In genomic region chr5:143976726-143977431, GRCm38 (mm10) we compare ENCODE assay signal across 18 mouse cellular contexts. TPM values are rescaled to one million over a fixed set of nuclear protein-coding genes. Genes with fewer than 3 reads are reported as not detected.
DNase-seq lines count a peak whose midpoint lies in the region; ATAC-seq and TF ChIP-seq lines count a peak whose summit lies in the region.
"Had no signal": no experiment of that assay in that cellular context is flagged by ENCODE, and none has a peak within 500 bp of the region (broad histone marks: within the 10 kb centered on the region; RNA-seq: fewer than 3 reads in every experiment).

No protein-coding gene starts in this region.

- H3K9me3 ChIP-seq in hindbrain, embryonic 13.5 days = no peaks in the 10 kb centered on the region
- H3K9me3 ChIP-seq in hindbrain, embryonic 11.5 days (ENCODE audit: control insufficient read depth, low read length) = no peaks in the 10 kb centered on the region
- no peaks in the 10 kb centered on the region for H3K9me3 ChIP-seq in liver, embryonic 14.5 days (ENCODE audit: control insufficient read depth, low read length)
- H3K9me3 ChIP-seq in forebrain, embryonic 16.5 days (ENCODE audit: control insufficient read depth, low read length) = no peaks in the 10 kb centered on the region
- H3K9me3 ChIP-seq: embryonic facial prominence, embryonic 15.5 days; forebrain, embryonic 15.5 days; G1E had no signal

- no peaks in the 10 kb centered on the region for H3K27me3 ChIP-seq in hindbrain, embryonic 13.5 days
- H3K27me3 ChIP-seq in hindbrain, embryonic 11.5 days (ENCODE audit: control insufficient read depth, insufficient read depth, low read length) = no peaks in the 10 kb centered on the region
- H3K27me3 ChIP-seq in liver, embryonic 14.5 days (ENCODE audit: control insufficient read depth, insufficient read depth, low read length) = no peaks in the 10 kb centered on the region
- no peaks in the 10 kb centered on the region for H3K27me3 ChIP-seq in forebrain, embryonic 16.5 days (replicated peaks; ENCODE audit: control insufficient read depth, insufficient read depth, low read length)
- H3K27me3 ChIP-seq: embryonic facial prominence, embryonic 15.5 days; forebrain, embryonic 15.5 days had no signal

- H3K4me1 ChIP-seq in hindbrain, embryonic 13.5 days (replicated peaks) = peaks cover 4% of the 10 kb centered on the region; the same call in 1 of the 2 replicates
- no peaks in the 10 kb centered on the region for H3K4me1 ChIP-seq in hindbrain, embryonic 11.5 days (replicated peaks; ENCODE audit: control insufficient read depth, insufficient read depth, low read length)
- H3K4me1 ChIP-seq in liver, embryonic 14.5 days (replicated peaks; ENCODE audit: control insufficient read depth in 2 of 2, insufficient read depth in 2 of 2, low read length in 1 of 2) = peaks cover 42 to 52% of the 10 kb centered on the region in 2 experiments
- H3K4me1 ChIP-seq in forebrain, embryonic 16.5 days (replicated peaks; ENCODE audit: control insufficient read depth, insufficient read depth, low read length) = peaks cover 3% of the 10 kb centered on the region
- H3K4me1 ChIP-seq in lung, adult 2 months (ENCODE audit: control insufficient read depth, insufficient read depth, low read length) = no peaks in the 10 kb centered on the region; the same call in 1 of the 2 replicates
- H3K4me1 ChIP-seq: embryonic facial prominence, embryonic 15.5 days had no signal

- no peak overlapping the region for H3K4me3 ChIP-seq in hindbrain, embryonic 13.5 days
- H3K4me3 ChIP-seq in hindbrain, embryonic 11.5 days (ENCODE audit: low read depth, low read length) = no peak overlapping the region
- no peak overlapping the region for H3K4me3 ChIP-seq in liver, embryonic 14.5 days (ENCODE audit: insufficient read depth in 1 of 2, low read depth in 2 of 2, low read length in 2 of 2)
- H3K4me3 ChIP-seq in forebrain, embryonic 16.5 days (replicated peaks; ENCODE audit: low read length) = no peak overlapping the region
- no peak overlapping the region for H3K4me3 ChIP-seq in lung, adult 2 months (replicated peaks; ENCODE audit: extremely low read depth, low read depth, low read length)
- H3K4me3 ChIP-seq: embryonic facial prominence, embryonic 15.5 days; forebrain, embryonic 15.5 days had no signal

- no peak for TF ChIP-seq POLR2A in lung, adult 2 months (IDR thresholded peaks at IDR 0.05; ENCODE audit: borderline replicate concordance, extremely low read depth, low read depth, low read length)

- H3K4me2 ChIP-seq in hindbrain, embryonic 13.5 days = no peak overlapping the region
- no peak overlapping the region for H3K4me2 ChIP-seq in hindbrain, embryonic 11.5 days (replicated peaks; ENCODE audit: low read depth, low read length)
- peak overlapping the region; percentile 53 for H3K4me2 ChIP-seq in liver, embryonic 14.5 days (ENCODE audit: low read depth)
- H3K4me2 ChIP-seq in forebrain, embryonic 16.5 days (ENCODE audit: low read length) = no peak overlapping the region
- H3K4me2 ChIP-seq: embryonic facial prominence, embryonic 15.5 days; forebrain, embryonic 15.5 days had no signal

- H3K36me3 ChIP-seq in hindbrain, embryonic 13.5 days = no peaks in the 10 kb centered on the region
- no peaks in the 10 kb centered on the region for H3K36me3 ChIP-seq in hindbrain, embryonic 11.5 days (ENCODE audit: control insufficient read depth, insufficient read depth, low read length)
- no peaks in the 10 kb centered on the region for H3K36me3 ChIP-seq in liver, embryonic 14.5 days (replicated peaks; ENCODE audit: control insufficient read depth, insufficient read depth, low read depth)
- H3K36me3 ChIP-seq in forebrain, embryonic 16.5 days (ENCODE audit: control insufficient read depth, insufficient read depth) = no peaks in the 10 kb centered on the region
- H3K36me3 ChIP-seq: embryonic facial prominence, embryonic 15.5 days; forebrain, embryonic 15.5 days had no signal

- TF ChIP-seq CTCF in liver, embryonic 14.5 days (IDR thresholded peaks at IDR 0.05; ENCODE audit: low read depth) = no peak
- no peak for TF ChIP-seq CTCF in lung, adult 2 months (IDR thresholded peaks at IDR 0.05; ENCODE audit: insufficient read depth, low read length)

- no peak for DNase-seq in hindbrain, embryonic 11.5 days (ENCODE audit: low spot score)
- peak; percentile 83 for DNase-seq in liver, embryonic 14.5 days (ENCODE audit: low read depth in 3 of 3, low spot score in 3 of 3)
- DNase-seq in spleen, postnatal 14 days (ENCODE audit: low spot score in 2 of 2) = peak; percentile 40 to 54
- DNase-seq in lung, adult 2 months = no peak
- DNase-seq in urinary bladder, adult 18-20 months (ENCODE audit: low spot score in 2 of 2) = no peak
- DNase-seq: cerebellum, adult 2 months; gastrocnemius, postnatal 25 days; lung, adult 18-20 months had no signal

- no peak; the same call in 1 of the 2 replicates for TF ChIP-seq EP300 in liver, embryonic 14.5 days (IDR thresholded peaks at IDR 0.05; ENCODE audit: low read depth)

- ATAC-seq in hindbrain, embryonic 13.5 days (ENCODE audit: low FRiP score) = no peak
- ATAC-seq in hindbrain, embryonic 11.5 days (ENCODE audit: low FRiP score) = no peak
- peak; percentile 89 for ATAC-seq in erythroblast, adult 5-6 weeks (replicated peaks; ENCODE audit: low FRiP score, poor library complexity, severe bottlenecking)
- peak; percentile 90 for ATAC-seq in liver, embryonic 14.5 days (ENCODE audit: insufficient read depth)
- ATAC-seq in forebrain, embryonic 16.5 days = no peak
- ATAC-seq: forebrain, embryonic 15.5 days; hindbrain, embryonic 16.5 days had no signal

- H3K27ac ChIP-seq in hindbrain, embryonic 13.5 days = no peak overlapping the region
- H3K27ac ChIP-seq in hindbrain, embryonic 11.5 days (ENCODE audit: low read depth, low read length) = no peak overlapping the region
- peak overlapping the region; percentile 81 for H3K27ac ChIP-seq in liver, embryonic 14.5 days
- no peak overlapping the region for H3K27ac ChIP-seq in forebrain, embryonic 16.5 days (ENCODE audit: low read length)
- H3K27ac ChIP-seq: embryonic facial prominence, embryonic 15.5 days; forebrain, embryonic 15.5 days; kidney, postnatal 0 days had no signal

- H3K9ac ChIP-seq in hindbrain, embryonic 13.5 days = 0 out of 2 replicates have a peak overlapping the region, but pooled peaks have one; percentile 5
- no peak overlapping the region for H3K9ac ChIP-seq in hindbrain, embryonic 11.5 days (ENCODE audit: low read depth, low read length)
- peak overlapping the region; percentile 44 for H3K9ac ChIP-seq in liver, embryonic 14.5 days (replicated peaks)
- no peak overlapping the region for H3K9ac ChIP-seq in forebrain, embryonic 16.5 days (replicated peaks; ENCODE audit: low read depth, low read length)
- H3K9ac ChIP-seq: embryonic facial prominence, embryonic 15.5 days; forebrain, embryonic 15.5 days had no signal

- WGBS in hindbrain, embryonic 13.5 days = 87% methylated on average over 16 of the region's 16 CpGs
- 80% methylated on average over 16 of the region's 16 CpGs for WGBS in hindbrain, embryonic 11.5 days
- WGBS in liver, embryonic 14.5 days (ENCODE audit: insufficient replicate concordance) = 49% methylated on average over 16 of the region's 16 CpGs
- WGBS in forebrain, embryonic 16.5 days = 85% methylated on average over 16 of the region's 16 CpGs
- 57% methylated on average over 16 of the region's 16 CpGs for WGBS in lung, adult 2 months

RNA-seq across cellular contexts. Expression of gene Ccz1, which starts 37.8 kb away (rescaled TPM):
- polyA plus RNA-seq in hindbrain, embryonic 13.5 days (2015; fragmentation: Nextera tagmentation; extraction: Ambion mirVana) = 80.9 and 88.5 TPM in 2 replicates
- 118 and 121 TPM in 2 replicates for polyA plus RNA-seq in hindbrain, embryonic 11.5 days (2014; fragmentation: Nextera tagmentation; extraction: Ambion mirVana)
- 24.9 and 37.7 TPM in 2 replicates for total RNA-seq in erythroblast, adult 5-6 weeks (2015; ENCODE audit: low replicate concordance)
- 25.3 and 38.5 TPM in 2 replicates for total RNA-seq in erythroblast, adult 5-6 weeks (2017; ENCODE audit: low replicate concordance)
- 12.8 and 21.9 TPM in 2 replicates for polyA plus RNA-seq in liver, embryonic 14.5 days (2012; rRNA removed)
- 46.8 and 47.1 TPM in 2 replicates for polyA plus RNA-seq in liver, embryonic 14.5 days (2014; fragmentation: Nextera tagmentation; extraction: Ambion mirVana)
- 95.7 and 97.2 TPM in 2 replicates for polyA plus RNA-seq in forebrain, embryonic 16.5 days (2015; fragmentation: Nextera tagmentation; extraction: Ambion mirVana)
- polyA plus RNA-seq in lung, adult 2 months (2012; rRNA removed) = 8.3 and 13.4 TPM in 2 replicates

RNA-seq across cellular contexts. Expression of gene Rsph10b, which starts 44.0 kb away (rescaled TPM):
- 3.1 and 3.2 TPM in 2 replicates for polyA plus RNA-seq in hindbrain, embryonic 13.5 days (2015; fragmentation: Nextera tagmentation; extraction: Ambion mirVana)
- polyA plus RNA-seq in hindbrain, embryonic 11.5 days (2014; fragmentation: Nextera tagmentation; extraction: Ambion mirVana) = 1.0 and 2.9 TPM in 2 replicates
- 4.4 TPM in 1 of 2 replicates, not detected in the other for total RNA-seq in erythroblast, adult 5-6 weeks (2015; ENCODE audit: low replicate concordance)
- total RNA-seq in erythroblast, adult 5-6 weeks (2017; ENCODE audit: low replicate concordance) = 3.8 and 7.0 TPM in 2 replicates
- 0.19 and 0.44 TPM in 2 replicates for polyA plus RNA-seq in liver, embryonic 14.5 days (2012; rRNA removed)
- polyA plus RNA-seq in liver, embryonic 14.5 days (2014; fragmentation: Nextera tagmentation; extraction: Ambion mirVana) = 0.21 and 0.66 TPM in 2 replicates
- polyA plus RNA-seq in forebrain, embryonic 16.5 days (2015; fragmentation: Nextera tagmentation; extraction: Ambion mirVana) = 2.3 and 4.1 TPM in 2 replicates
- polyA plus RNA-seq in lung, adult 2 months (2012; rRNA removed) = 3.6 and 6.4 TPM in 2 replicates
- polyA plus RNA-seq: G1E had no signal

RNA-seq across cellular contexts. Expression of gene Gm42421, which starts 48.9 kb away (rescaled TPM):
- polyA plus RNA-seq in hindbrain, embryonic 13.5 days (2015; fragmentation: Nextera tagmentation; extraction: Ambion mirVana) = 1.9 and 2.4 TPM in 2 replicates
- polyA plus RNA-seq in hindbrain, embryonic 11.5 days (2014; fragmentation: Nextera tagmentation; extraction: Ambion mirVana) = 0.79 and 2.3 TPM in 2 replicates
- total RNA-seq in erythroblast, adult 5-6 weeks (2015; ENCODE audit: low replicate concordance) = not detected in 2 replicates
- 6.0 TPM in 1 of 2 replicates, not detected in the other for total RNA-seq in erythroblast, adult 5-6 weeks (2017; ENCODE audit: low replicate concordance)
- polyA plus RNA-seq in liver, embryonic 14.5 days (2012; rRNA removed) = 0.51 and 0.59 TPM in 2 replicates
- polyA plus RNA-seq in liver, embryonic 14.5 days (2014; fragmentation: Nextera tagmentation; extraction: Ambion mirVana) = 0.20 and 0.24 TPM in 2 replicates
- polyA plus RNA-seq in forebrain, embryonic 16.5 days (2015; fragmentation: Nextera tagmentation; extraction: Ambion mirVana) = 0.90 and 1.6 TPM in 2 replicates
- polyA plus RNA-seq in lung, adult 2 months (2012; rRNA removed) = not detected in 2 replicates
- total RNA-seq: gastrocnemius, postnatal 25 days had no signal
- polyA plus RNA-seq: G1E; heart, embryonic 16.5 days had no signal

RNA-seq across cellular contexts. Expression of gene Ocm, which starts 49.6 kb away (rescaled TPM):
- 0.70 TPM in 1 of 2 replicates, not detected in the other for polyA plus RNA-seq in hindbrain, embryonic 13.5 days (2015; fragmentation: Nextera tagmentation; extraction: Ambion mirVana)
- 0.46 TPM in 1 of 2 replicates, not detected in the other for polyA plus RNA-seq in hindbrain, embryonic 11.5 days (2014; fragmentation: Nextera tagmentation; extraction: Ambion mirVana)
- total RNA-seq in erythroblast, adult 5-6 weeks (2015; ENCODE audit: low replicate concordance) = not detected in 2 replicates
- not detected in 2 replicates for total RNA-seq in erythroblast, adult 5-6 weeks (2017; ENCODE audit: low replicate concordance)
- polyA plus RNA-seq in liver, embryonic 14.5 days (2012; rRNA removed) = not detected in 2 replicates
- not detected in 2 replicates for polyA plus RNA-seq in liver, embryonic 14.5 days (2014; fragmentation: Nextera tagmentation; extraction: Ambion mirVana)
- polyA plus RNA-seq in forebrain, embryonic 16.5 days (2015; fragmentation: Nextera tagmentation; extraction: Ambion mirVana) = not detected in 2 replicates
- not detected in 2 replicates for polyA plus RNA-seq in lung, adult 2 months (2012; rRNA removed)
- total RNA-seq: G1E; gastrocnemius, postnatal 25 days; layer of hippocampus, adult 8-10 months had no signal
- polyA plus RNA-seq: cerebellum, adult 2 months; forebrain, embryonic 15.5 days; G1E had no signal

Comparison
In these comparisons a context has a peak if more than half of its experiments do, and no peak if none do; other contexts are left out.
1. H3K9ac ChIP-seq: peak in hindbrain, embryonic 13.5 days (single experiment) and liver, embryonic 14.5 days (single experiment); none in hindbrain, embryonic 11.5 days (single experiment) and forebrain, embryonic 16.5 days (single experiment).
2. ATAC-seq: peak in erythroblast, adult 5-6 weeks (single experiment) and liver, embryonic 14.5 days (single experiment); none in hindbrain, embryonic 13.5 days (single experiment), hindbrain, embryonic 11.5 days (single experiment) and forebrain, embryonic 16.5 days (single experiment).
3. DNase-seq: peak in liver, embryonic 14.5 days (3 of 3) and spleen, postnatal 14 days (2 of 2); none in hindbrain, embryonic 11.5 days (single experiment), lung, adult 2 months (single experiment) and urinary bladder, adult 18-20 months (0 of 2).